Mouse (Mus musculus) adrenal gland, adult 18-20 months (tissue): Measurements from ENCODE around the gene Pik3cb. TPM values are rescaled to one million over a fixed set of nuclear protein-coding genes. Genes with fewer than 3 reads are reported as not detected.
A peak's percentile ranks its signal among the peaks of the same experiment; 100 is the strongest.

Experiments used
- DNase-seq, 2 experiments: peaks; one replicate each; pipeline ENCODE4 v3.0.0; 2021 to 2022; ENCODE audit warnings: low spot score in 2 of 2
- total RNA-seq, 2 experiments: library from RNA; stranded (reverse); gene quantifications; 1 replicate in 1 of 2; 2 replicates in 1 of 2; pipeline ENCODE4 v1.2.3; 2021

The Pik3cb gene
- total RNA-seq, 2 experiments from 2014 or later: 15.9 to 24.3 TPM

GRCm38 (mm10) chr9:99095192-99095591, 45.2 kb downstream of the Pik3cb start:
- no peak for DNase-seq

- DNase-seq: peak in 1 of 2 experiments; percentile 25
Measured at GRCm38 (mm10) chr9:99090546-99090945, 49.9 kb downstream of the Pik3cb start.

- no peak for DNase-seq
Measured at GRCm38 (mm10) chr9:99089904-99090303, 50.5 kb downstream of the Pik3cb start.

GRCm38 (mm10) chr9:99081718-99082117, 58.7 kb downstream of the Pik3cb start:
- DNase-seq: no peak

- DNase-seq: no peak
Measured at GRCm38 (mm10) chr9:99081308-99081707, 59.1 kb downstream of the Pik3cb start.

GRCm38 (mm10) chr9:99080657-99081056, 59.8 kb downstream of the Pik3cb start:
- DNase-seq: no peak

GRCm38 (mm10) chr9:99074462-99074861, 66.0 kb downstream of the Pik3cb start:
- DNase-seq: no peak

- no peak for DNase-seq
Measured at GRCm38 (mm10) chr9:99072538-99072937, 67.9 kb downstream of the Pik3cb start.

GRCm38 (mm10) chr9:99065311-99065710, 75.1 kb downstream of the Pik3cb start:
- DNase-seq: no peak

GRCm38 (mm10) chr9:99064216-99064615, 76.2 kb downstream of the Pik3cb start:
- DNase-seq: no peak

GRCm38 (mm10) chr9:99062544-99062943, 77.9 kb downstream of the Pik3cb start:
- peak; percentile 73 to 79 for DNase-seq

- DNase-seq: no peak
Measured at GRCm38 (mm10) chr9:99057751-99058150, 82.7 kb downstream of the Pik3cb start.

GRCm38 (mm10) chr9:99049760-99050159, 90.7 kb downstream of the Pik3cb start:
- no peak for DNase-seq

GRCm38 (mm10) chr9:99048724-99049250, 91.6 kb downstream of the Pik3cb start:
- DNase-seq: no peak

- no peak for DNase-seq
Measured at GRCm38 (mm10) chr9:99044761-99045160, 95.7 kb downstream of the Pik3cb start.

- no peak for DNase-seq
Measured at GRCm38 (mm10) chr9:99042641-99043040, 97.8 kb downstream of the Pik3cb start.

GRCm38 (mm10) chr9:99041994-99042393, 98.4 kb downstream of the Pik3cb start:
- DNase-seq: no peak

GRCm38 (mm10) chr9:99035575-99035974, 104.8 kb downstream of the Pik3cb start, which contains the start of gene Gm1123:
Gene Gm1123 (minus strand): TSS chr9:99035715.
- no peak for DNase-seq

- DNase-seq: no peak
Measured at GRCm38 (mm10) chr9:99034111-99034510, 106.3 kb downstream of the Pik3cb start.

- DNase-seq: no peak
Measured at GRCm38 (mm10) chr9:99032031-99032430, 108.4 kb downstream of the Pik3cb start.

GRCm38 (mm10) chr9:99021751-99022150, 118.7 kb downstream of the Pik3cb start:
- no peak for DNase-seq

GRCm38 (mm10) chr9:99021166-99021565, 119.3 kb downstream of the Pik3cb start:
- DNase-seq: no peak

GRCm38 (mm10) chr9:99017679-99018078, 122.7 kb downstream of the Pik3cb start:
- DNase-seq: no peak
